Mouse (Mus musculus) layer of hippocampus, adult 9-10 months (tissue): ENCODE measurements at regions not wholly inside any gene's neighbourhood (a gene's known extent, or its start where the extent isn't known, plus 50 kb on each side); places are given as distances from the start of the nearest gene placed in this dataset.
A peak's percentile ranks its signal among the peaks of the same experiment; 100 is the strongest.

Experiments
- DNase-seq: peaks from one replicate; pipeline ENCODE4 v3.0.0; 2022; ENCODE audit warnings: low spot score

DNA sequence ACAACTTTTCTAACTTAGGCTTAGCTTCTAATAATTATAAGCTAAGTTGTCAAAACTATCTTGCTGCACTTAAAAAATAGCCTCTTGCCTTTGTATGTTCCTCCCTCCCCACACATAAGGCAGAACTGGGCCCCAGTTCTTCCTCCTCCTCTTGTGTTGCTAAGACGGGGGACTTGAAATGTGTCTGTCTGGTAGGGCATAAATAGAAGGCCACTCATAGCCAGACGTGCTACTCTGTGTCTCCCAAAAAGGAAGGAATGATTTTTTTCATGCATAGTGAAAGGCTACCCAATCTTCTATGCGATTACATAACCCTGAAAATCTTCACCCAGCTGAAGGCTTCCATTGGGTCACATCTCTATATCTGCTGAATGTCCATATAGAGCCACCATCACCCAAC lies 183.5 kb downstream of the Hsfy2 start:
- DNase-seq = no peak

DNA sequence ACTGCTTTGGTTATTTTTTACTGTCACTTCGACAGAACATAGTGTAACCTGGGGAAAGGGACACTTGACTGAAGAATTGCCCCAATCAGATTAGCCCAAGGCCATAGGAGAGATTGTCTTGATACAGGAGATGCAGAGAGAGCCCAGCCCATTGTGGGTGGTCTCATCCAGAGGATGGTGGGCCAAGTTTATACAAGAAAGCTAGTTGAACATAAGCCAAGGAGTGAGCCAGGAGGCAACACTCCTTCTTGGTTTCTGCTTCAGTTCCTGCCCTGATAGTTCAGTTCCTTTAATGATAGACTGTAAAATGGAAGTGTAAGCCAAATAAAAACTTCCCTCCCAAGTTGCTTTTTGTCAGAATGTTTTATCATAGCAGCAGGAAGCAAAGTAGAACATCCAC lies 194.4 kb downstream of the Hsfy2 start:
- DNase-seq = no peak

DNA sequence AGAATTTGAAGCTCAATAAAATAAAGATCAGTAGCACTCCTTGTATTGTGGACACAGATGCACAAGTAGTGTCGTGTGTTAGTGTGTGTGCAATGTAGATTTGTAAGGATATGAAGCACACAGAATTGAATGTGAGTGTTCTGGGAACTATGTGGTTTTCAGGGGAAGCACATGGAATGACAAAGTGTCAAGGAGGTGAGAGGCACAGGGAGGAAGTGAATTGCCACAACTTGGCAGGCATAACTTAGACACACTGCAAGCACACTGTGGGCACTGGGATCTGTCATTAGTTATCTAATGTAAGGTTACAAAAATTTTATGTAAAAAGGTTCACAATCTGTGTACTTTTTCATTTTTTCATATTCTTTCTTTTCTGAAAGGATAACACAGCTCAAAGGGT lies 230.4 kb downstream of the Hsfy2 start:
- DNase-seq = no peak

DNA sequence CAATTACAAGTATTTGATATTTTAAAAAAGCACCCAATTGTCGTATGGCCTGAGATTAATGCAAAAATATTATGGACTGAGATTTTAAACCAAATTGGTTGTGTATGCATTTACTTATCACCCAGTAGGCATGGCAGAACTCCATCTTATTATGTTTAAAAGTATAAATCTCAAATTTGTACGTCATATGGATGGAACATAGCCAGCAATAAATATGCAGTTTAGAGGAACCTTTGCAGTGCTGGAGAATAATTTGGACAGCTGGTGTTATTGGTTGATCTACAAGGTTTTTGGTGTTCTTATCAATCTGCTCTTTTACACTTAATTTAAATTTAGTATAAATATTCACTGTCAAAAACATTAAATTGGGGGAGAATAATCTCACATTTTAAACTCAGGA lies 233.9 kb downstream of the Hsfy2 start:
- DNase-seq = no peak

DNA sequence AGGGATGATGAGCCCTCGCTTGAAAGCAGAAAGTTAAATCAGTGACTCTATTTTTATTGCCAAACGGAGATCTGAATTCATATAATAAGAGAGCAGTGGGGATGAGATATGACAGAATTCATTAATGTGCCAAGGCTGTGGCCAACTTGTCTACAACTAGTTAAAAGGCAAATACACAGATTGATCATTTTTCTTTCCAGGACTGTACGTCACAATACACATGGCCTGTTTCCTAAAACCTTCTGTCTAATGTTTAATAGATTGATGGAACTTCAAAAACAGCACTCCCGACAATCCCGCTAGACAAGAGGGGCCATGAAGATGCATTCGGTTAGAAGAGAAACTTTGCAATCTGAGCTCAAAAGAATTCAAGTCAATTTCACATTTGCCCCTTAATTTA lies 241.4 kb downstream of the Hsfy2 start:
- DNase-seq = no peak

DNA sequence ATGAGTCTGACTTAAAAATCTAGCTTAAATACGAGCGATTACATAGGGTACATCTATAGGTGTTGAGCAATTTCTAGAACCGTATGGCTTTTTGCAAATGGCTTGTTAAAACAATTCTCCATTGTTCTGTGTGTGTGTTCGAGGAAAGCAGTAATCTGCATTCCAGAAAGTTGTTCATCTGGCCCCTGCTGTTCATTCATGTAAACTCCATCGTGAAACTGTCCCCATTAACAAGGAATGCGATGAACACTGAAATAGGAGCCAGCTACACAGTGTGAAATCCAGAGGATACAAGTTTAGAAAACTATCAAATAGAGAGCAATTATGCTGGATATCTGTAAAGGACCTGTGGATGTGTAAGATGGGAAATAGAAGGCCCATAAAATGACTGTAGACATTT lies 250.1 kb downstream of the Hsfy2 start:
- no peak for DNase-seq

DNA sequence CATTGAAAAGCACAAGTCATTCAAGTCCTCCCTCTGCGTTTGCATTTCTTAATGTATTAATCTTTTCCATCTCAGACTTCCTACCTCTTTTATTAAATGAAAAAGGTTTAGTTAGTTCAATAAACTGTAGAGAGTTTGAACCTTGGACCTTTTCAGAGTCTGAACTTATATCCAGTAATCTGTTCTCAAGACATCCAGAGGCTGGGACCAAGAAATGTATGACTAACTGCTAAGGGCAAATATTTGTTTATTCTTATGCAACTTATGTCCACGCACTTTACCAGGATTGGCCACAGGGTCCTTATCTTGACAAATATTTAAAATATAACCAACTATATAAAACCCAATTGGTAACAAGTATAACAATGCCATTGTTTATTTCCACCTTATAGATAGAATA lies 270.9 kb downstream of the Hsfy2 start:
- no peak for DNase-seq

DNA sequence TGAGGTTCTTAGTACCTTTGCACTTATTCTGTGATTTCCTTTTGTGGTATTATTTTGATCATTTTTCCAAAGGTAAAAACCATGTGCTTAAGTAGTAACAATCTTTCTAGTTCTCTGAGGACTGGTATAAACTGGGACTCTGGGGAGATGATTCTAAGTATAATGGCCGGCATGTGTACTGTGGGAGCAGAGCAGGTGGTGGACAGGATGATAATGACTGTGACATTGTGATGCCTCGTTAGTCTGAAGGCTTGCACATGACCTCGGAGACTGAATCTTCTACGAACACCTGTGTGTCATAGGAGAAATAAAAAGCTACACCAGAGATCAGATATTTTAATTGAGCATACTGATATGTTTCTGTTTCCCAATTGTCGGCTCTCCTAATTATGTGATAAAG lies 276.4 kb downstream of the Hsfy2 start:
- no peak for DNase-seq

DNA sequence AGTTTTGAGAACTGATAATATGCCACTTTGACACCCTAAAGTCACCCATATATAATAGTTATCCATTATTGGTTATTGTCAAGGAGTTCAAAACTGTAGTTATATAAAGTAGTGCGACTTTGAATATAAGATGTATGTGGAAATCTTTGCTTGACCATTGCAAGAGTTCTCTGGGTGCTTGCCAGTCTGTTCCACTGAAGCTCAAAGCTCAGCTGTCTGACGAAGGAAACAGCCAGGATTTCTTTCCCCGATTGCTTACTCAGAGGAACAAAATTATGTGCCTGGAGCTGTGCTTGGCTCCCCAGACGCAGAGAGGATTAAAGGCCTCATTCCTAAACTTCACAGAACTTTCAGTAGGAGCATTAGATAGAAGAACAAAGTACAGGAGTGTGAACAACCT lies 290.6 kb downstream of the Hsfy2 start:
- DNase-seq = no peak

DNA sequence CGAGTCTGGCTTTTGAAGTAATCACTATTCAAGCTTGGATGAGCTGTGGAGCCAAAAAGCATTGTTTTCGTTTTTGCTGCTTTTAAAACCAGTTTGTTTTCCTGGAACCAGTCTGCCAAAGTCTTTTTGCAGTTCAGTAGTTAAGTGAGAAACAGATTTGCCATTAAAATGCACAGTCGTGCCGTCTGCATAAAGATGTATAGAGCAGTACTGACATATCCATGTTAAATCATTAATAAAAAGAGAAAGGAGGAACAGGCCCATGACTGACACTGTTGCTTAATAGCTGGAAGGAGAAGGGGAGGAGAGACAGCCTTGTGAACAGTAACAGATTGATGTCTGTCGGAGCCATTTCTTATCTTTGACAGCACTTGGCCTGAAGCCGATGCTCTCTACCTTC lies 292.3 kb downstream of the Hsfy2 start:
- no peak for DNase-seq

DNA sequence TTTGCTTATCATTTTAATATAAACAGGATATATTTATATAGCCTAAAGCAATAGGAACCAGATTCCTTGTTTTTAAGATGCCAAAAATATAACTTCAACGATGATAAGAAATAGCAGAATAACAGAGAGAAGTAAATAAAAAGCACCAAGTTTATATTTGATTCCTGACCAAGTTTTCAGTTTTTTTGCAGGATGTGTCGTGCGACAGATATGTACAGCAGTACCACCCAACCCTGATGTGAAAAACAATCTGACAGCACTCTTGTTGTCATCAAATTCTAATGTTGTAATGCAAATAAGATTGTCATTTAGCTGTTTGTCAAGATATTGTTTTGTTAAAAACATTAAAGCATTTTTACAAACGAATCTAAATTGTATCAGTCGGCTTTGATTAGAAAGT lies 309.9 kb downstream of the Hsfy2 start:
- DNase-seq = no peak

DNA sequence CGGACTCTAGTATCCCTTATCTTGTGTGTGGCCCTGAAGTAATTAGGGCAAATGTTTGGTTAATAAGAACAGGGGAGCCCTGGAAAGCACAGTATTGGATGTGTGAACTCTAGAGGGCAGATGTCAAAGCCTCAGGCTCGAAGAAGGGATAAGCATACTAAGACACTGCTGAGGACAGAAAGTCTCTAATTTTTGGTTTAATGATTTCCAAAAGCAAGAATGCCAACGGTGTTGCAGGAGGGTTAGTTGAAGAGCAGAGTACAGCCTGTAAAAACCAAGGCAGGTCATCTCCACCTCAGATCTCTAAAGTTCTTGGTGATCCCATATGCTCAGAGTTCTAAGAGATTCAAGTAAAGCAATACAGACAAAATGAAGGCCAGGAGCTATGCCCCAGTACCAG lies 328.6 kb downstream of the Hsfy2 start:
- DNase-seq = no peak

DNA sequence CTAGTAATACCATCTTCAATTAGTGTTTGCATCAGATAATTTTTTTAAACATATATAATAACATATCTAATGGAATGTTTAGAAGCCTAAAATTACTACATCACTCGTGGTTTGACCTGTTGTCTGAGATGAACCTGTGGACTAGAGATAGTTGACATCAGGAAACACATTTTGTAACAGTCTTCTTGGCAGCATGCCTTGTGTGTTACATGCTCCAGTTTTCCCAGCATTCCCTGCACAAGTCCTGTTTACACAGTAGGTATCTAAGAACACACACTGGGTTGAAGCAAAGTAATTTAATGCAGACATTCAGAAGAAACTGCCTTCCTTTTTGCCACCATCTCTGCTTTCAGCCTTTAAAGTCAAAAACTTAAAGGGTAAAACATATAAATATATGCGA lies 342.8 kb downstream of the Hsfy2 start:
- DNase-seq = no peak

DNA sequence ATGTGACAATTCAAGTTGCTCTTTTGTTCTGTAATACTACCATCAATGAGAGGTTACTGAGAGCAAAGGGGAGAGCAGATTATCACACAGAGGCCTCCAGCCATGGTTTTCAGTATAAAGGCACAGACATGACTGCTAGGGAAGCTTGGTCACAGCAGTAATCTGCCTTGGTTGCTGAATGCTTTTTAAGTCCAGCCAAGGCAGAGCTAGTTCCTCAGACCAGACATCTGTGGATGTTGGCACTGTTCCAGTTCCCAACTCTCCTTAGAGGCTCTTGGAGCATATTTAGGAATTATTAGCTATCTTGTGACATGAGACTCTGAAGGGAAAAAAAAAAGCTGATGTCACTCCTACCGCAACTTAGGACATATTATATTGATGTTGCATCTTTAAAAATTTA lies 347.5 kb downstream of the Hsfy2 start:
- no peak for DNase-seq

DNA sequence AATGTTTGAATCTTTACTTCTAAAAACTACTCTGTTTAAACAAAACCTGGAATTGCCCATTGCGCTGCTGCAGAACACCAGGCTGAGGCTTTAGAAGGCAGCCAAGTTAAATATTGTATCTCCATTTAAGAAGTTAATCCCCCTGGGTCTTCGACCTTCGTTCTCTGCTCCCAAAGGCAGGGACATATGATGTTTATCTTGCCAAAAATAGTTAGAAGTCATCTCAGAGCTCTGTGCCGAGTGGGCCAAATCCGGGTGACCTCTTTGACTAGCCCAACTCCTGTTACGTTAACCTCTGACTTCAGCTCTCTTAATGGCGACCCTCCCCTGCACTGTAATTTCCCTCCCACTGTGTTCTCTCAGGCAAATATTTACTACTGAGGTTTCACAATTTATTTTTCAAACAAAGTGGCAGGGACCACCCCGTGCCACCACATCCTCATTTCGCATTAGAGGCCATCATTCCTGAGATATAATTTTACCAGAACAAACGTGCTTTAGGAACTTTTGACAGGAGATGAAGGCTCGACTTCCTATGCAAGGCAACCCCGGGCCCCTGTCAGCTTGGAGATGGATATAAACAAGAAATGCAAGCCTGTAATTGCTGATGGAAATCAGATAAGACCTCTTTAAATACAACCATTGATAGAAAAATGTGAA lies 350.7 kb downstream of the Hsfy2 start:
- no peak for DNase-seq

DNA sequence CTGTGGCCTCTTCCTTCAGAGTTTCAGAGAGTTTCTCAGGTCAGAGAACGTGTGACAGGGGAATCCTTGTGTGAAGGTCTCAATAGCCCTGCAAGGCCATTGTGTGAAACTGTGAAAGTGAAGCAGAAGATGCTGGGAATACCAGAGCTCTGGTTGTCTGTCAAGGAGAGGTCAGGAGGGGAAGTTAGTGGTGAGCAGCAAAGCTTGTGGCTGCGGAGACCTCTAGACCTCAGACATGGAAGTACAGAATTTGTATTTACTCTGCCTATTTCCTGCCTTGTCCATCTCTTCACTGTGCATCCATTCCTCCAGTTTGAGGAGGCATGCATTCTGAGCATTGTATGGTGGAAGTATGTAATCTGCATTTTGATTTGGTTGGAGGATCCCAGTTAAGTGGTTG lies 375.5 kb downstream of the Hsfy2 start:
- DNase-seq = no peak

DNA sequence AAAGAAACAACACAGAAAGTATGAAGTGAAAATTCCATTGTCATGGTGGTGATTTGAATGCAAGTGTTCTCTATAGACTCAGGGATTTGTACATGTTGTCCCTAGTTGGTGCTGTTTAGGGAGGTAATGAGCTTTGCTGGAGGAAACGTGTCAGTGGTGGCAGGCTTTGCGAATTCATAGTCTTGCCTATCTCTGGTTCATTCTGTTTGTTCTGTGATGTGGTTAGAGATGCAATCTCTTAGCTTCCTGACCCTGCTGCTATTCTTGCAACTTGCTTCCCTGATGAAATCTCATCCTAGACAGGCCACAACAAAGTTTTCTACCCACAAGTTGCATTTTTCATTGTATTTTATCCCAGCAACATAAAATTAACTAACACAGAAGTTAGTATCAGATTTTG lies 376.5 kb downstream of the Hsfy2 start:
- DNase-seq = no peak

DNA sequence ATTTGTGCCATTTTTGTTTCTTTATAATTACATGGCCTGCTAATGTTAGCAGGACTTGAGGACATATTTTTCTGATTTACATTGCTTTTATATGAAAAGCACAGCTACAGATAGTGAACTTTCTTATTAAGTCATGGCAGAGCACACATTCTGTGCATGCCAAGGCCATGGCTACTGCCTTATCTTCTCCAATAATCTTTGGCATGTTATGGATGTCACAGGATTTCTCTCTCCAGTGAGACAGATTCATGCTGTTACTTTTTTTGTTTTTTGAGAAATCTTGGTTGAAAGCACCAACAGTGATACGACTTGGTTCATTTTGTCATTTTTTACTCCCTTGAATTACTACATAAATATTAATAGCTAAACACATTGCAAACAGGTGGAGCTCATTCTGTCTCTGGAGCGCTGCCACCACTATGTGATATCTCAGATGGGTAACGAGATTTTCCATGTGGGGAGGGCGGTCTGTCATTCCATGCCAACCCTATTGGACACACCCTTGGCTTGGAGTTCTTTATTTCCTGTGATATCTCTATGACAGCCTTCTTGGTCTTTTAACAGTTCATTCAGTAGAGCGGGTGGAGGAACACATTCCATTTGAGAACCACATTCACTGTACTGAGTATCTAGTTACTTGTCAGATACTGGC lies 380.3 kb downstream of the Hsfy2 start:
- peak; percentile 43 for DNase-seq

DNA sequence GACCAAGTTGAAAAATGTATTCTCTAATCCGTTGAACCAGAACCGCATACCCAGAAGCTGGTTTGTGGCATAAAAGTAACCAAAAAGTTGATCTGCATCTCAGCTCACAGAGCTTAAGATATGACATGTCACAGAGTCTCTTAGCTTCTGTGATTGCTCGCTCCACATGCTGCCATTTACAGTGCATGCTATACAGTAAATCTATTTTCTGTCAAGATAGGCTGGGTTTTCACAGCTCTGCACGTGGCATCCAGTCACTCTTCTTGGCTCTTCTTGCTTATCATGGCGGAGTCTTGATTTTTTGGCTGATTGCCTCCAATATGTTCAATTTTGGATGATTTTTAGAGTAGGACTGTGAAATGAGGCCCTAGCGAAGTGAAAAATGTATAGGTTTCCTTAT lies 397.5 kb downstream of the Hsfy2 start:
- no peak for DNase-seq

DNA sequence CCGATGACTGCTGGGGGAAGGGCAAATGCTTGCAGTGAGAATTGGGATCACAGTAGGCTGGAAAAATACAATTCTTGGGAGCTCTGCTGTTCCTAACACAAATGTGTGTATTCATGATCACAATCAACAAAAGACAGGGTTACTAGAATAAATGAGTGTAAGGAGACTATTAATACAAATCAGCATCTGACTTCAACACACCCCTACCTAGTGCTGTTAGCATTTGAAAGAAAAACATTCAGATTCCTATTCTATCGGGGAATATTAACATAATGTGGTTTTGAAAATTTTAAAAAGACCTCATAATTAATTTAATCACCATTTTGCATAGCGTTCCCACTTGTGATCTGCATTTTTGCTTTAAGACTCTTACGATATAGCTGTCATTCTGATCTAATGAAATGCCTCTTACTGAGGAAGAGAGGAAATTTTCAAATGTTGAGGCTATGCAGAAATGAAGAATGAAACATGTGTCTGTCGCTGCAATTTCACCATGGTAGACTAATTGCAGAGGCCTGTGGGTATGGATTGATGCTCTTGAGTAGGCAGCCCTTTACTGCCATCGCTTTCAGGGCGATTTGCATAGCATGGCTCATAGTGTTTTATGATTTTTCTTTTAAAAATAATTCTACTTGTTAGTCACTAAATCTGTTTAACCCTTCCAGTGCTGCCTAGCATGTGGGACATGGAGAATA lies 410.8 kb downstream of the Hsfy2 start:
- no peak for DNase-seq

DNA sequence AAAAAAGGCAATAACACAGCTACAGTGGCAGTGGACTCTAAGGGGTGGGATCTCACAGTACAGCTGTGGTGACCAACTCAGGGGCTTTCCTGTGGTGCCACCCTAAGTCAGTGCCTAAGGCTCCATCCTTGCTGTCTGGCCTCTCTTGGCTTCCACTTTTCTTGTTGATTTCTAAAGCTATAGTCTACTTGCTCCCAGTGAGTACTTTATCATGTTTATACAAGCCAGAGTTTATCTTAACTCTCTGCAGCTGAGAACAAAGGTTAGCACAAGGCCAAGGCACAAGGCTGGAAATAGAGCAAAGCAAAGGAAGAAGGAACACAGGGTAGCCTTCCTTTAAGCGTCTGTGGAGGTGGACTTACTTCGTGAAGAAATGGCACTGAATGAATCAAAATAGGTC lies 417.5 kb downstream of the Hsfy2 start:
- DNase-seq = no peak

DNA sequence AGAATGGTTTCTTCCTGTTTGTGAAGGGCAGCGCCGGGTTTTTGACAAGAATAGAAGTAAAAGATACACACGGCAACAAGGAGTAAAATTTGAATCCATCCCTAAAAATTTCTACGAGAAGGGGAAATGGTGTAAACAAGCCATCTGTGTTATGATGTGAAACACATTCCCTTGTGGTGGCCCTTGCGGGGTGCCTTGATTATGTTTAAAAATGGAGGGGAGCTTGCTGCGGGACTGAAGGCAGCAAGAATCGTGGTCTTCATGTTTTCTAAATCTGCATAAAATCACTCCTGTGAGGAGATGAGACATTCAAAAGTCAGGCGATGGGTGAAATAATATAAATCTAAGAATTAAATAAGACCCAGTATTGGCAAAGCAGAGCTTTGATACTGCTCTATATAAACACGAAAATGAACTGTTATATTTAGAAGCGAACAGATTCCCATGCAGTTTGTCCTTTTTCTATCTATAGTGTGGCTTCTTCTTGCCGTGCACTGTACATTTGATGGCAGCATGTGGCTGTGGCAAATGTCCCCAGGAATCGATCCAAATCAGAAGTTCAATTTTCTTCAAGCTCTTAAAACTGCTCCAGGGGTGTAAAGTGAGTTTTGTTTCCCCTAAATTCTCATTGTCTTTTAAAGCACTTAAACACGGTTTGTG lies 426.4 kb downstream of the Hsfy2 start:
- no peak for DNase-seq

DNA sequence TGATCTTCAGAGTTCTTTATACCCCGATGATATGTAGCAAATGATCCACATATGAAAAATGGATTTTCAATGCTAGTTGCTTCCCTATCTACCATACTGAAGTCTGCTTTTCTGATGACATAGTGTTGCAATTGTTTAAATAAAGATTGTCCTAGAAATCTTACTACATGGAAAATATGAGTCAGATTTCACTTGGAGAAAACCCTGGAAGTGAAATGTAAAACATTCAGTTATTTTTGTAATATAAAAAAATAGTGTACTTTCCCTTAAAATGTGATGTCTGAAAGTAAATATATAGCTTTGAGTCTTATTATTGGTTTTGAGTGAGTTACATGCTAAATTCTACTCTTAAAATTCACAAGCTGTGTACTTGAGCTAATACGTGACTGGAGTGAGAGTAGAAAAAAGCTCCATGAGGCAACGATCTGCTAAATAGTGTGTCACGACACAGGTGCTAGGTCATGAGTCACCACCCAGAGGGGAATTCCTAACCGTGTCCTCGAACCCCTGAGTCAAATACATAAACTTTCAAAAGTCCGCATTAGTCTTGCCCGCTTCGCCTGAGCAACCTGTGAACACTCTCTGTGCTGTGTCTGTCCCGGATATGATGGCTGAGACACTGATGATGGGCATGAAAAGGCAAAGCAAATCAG lies 430.5 kb downstream of the Hsfy2 start:
- no peak for DNase-seq
